Mouse (Mus musculus) midbrain, embryonic 15.5 days (tissue): ENCODE measurements around the gene Ldha. TPM values are rescaled to one million over a fixed set of nuclear protein-coding genes. Genes with fewer than 3 reads are reported as not detected.
"Not testable (repeated sequence)": the region's sequence is repeated elsewhere in the genome, so short reads cannot be mapped to it uniquely, and the experiment has no call there.

Experiments
- ATAC-seq: fragments of 200-750 bp; cut with Nextera tagmentation; replicated peaks from 2 replicates; pipeline ENCODE4 v1.8.0; 2017; ENCODE audit warnings: moderate TSS enrichment
- H3K27ac ChIP-seq: fragments of 300-500 bp; sonication (generic); 2 replicates; pipeline ENCODE4 v1.5.1; 2015; ENCODE audit warnings: mild to moderate bottlenecking, inconsistent platforms
- H3K27me3 ChIP-seq: fragments of 300-500 bp; sonication (generic); replicated peaks from 2 replicates; pipeline ENCODE4 v1.6.1; 2015; ENCODE audit warnings: inconsistent platforms
- H3K36me3 ChIP-seq: fragments of 300-500 bp; sonication (generic); replicated peaks from 2 replicates; pipeline ENCODE4 v1.6.1; 2015; ENCODE audit warnings: inconsistent platforms
- H3K4me1 ChIP-seq: fragments of 300-500 bp; sonication (generic); 2 replicates; pipeline ENCODE4 v1.6.1; 2015; ENCODE audit warnings: inconsistent platforms
- H3K4me2 ChIP-seq: fragments of 300-500 bp; sonication (generic); 2 replicates; pipeline ENCODE4 v1.6.1; 2015; ENCODE audit warnings: inconsistent platforms, mild to moderate bottlenecking, moderate library complexity
- H3K4me3 ChIP-seq: fragments of 300-500 bp; sonication (generic); 2 replicates; pipeline ENCODE4 v1.5.1; 2015; ENCODE audit warnings: mild to moderate bottlenecking, inconsistent platforms
- H3K9ac ChIP-seq: fragments of 300-500 bp; sonication (generic); 2 replicates; pipeline ENCODE4 v1.6.1; 2015; ENCODE audit warnings: mild to moderate bottlenecking, inconsistent platforms
- H3K9me3 ChIP-seq: fragments of 300-500 bp; sonication (generic); 2 replicates; pipeline ENCODE4 v1.6.1; 2016; ENCODE audit warnings: inconsistent platforms
- WGBS: fragments of 180-500 bp; shearing (Covaris S2); methylation state at CpG from one replicate; pipeline ENCODE4 v1.1.7; 2015; ENCODE audit warnings: mixed read lengths; 5-methylcytosine and 5-hydroxymethylcytosine counted together
- polyA plus RNA-seq: library from polyadenylated mRNA; unstranded; fragments of >200 nt; fragmentation: Nextera tagmentation; extraction: Ambion mirVana; gene quantifications from 2 replicates; pipeline ENCODE4 v1.2.1, GENCODE M21; 2015

Ldha gene
- polyA plus RNA-seq, result 522 and 586 TPM in 2 replicates

GRCm38 (mm10) chr7:46840787-46841525 lies at the start of gene Ldha:
Gene Ldha, plus strand, starts transcription at chr7:46841475.
- Histone ChIP-seq H3K27me3 (0 out of 2 replicates have a peak, but pooled peaks cover 4% of the 10 kb centered on the region), H3K36me3 (no peaks in the 10 kb centered on the region), H3K4me2 (no peak within 1 kb of the TSS), H3K4me1 (peaks cover 26% of the 10 kb centered on the region), H3K27ac (no peak within 1 kb of the TSS), H3K4me3 (no peak within 1 kb of the TSS), H3K9me3 (no peaks in the 10 kb centered on the region), H3K9ac (no peak within 1 kb of the TSS)
- ATAC-seq, result no peak
- whole genome bisulfite sequencing, result 31% methylated on average over 6 of the region's 6 CpGs

- peaks cover 36% of the 10 kb centered on the region for H3K4me1 ChIP-seq
- H3K4me2 ChIP-seq, result peak overlapping the region; percentile 77; the same call in 1 of the 2 replicates
- H3K9ac ChIP-seq, result 0 out of 2 replicates have a peak overlapping the region, but pooled peaks have one; percentile 8
- no peak overlapping the region for H3K4me3 ChIP-seq
- H3K9me3 ChIP-seq, result no peaks in the 10 kb centered on the region
- WGBS, result 86% methylated on average over 4 of the region's 4 CpGs
- no peak overlapping the region for H3K27ac ChIP-seq
- ATAC-seq, result no peak
- H3K27me3 ChIP-seq, result no peaks in the 10 kb centered on the region
- H3K36me3 ChIP-seq, result peaks cover 9% of the 10 kb centered on the region
Measured at GRCm38 (mm10) chr7:46793871-46794270, 47.4 kb upstream of the Ldha start.

- Histone ChIP-seq H3K27ac (peak within 1 kb of the TSS; percentile 92), H3K9ac (peak within 1 kb of the TSS; percentile 95), H3K4me2 (peak within 1 kb of the TSS; percentile 93), H3K27me3 (no peaks in the 10 kb centered on the region), H3K36me3 (0 out of 2 replicates have a peak, but pooled peaks cover 2% of the 10 kb centered on the region), H3K9me3 (no peaks in the 10 kb centered on the region), H3K4me1 (peaks cover 36% of the 10 kb centered on the region), H3K4me3 (peak within 1 kb of the TSS; percentile 95)
- peak; percentile 99 for ATAC-seq
- WGBS, result 0% methylated on average over 57 of the region's 75 CpGs
Measured at GRCm38 (mm10) chr7:46795287-46796205, 45.7 kb upstream of the Ldha start, which contains the start of the genes Hps5 and Gtf2h1. Gene Hps5, minus strand, starts transcription at chr7:46796064. Gene Gtf2h1, plus strand, starts transcription at chr7:46796103.

GRCm38 (mm10) chr7:46796206-46796679 lies 45.0 kb upstream of the Ldha start:
- ATAC-seq, result peak; percentile 5
- Histone ChIP-seq H3K4me1 (peaks cover 36% of the 10 kb centered on the region), H3K27me3 (no peaks in the 10 kb centered on the region), H3K4me3 (peak overlapping the region; percentile 95), H3K36me3 (0 out of 2 replicates have a peak, but pooled peaks cover 2% of the 10 kb centered on the region), H3K4me2 (peak overlapping the region; percentile 93), H3K9me3 (no peaks in the 10 kb centered on the region), H3K9ac (peak overlapping the region; percentile 95), H3K27ac (peak overlapping the region; percentile 92)
- under 1% methylated on average over 31 of the region's 31 CpGs for WGBS

GRCm38 (mm10) chr7:46796779-46797178 lies 44.5 kb upstream of the Ldha start:
- WGBS, result 62% methylated on average over 6 of the region's 6 CpGs
- Histone ChIP-seq H3K9me3 (no peaks in the 10 kb centered on the region), H3K4me1 (peaks cover 36% of the 10 kb centered on the region), H3K9ac (peak overlapping the region; percentile 95), H3K27ac (no peak overlapping the region), H3K27me3 (no peaks in the 10 kb centered on the region), H3K4me3 (peak overlapping the region; percentile 95), H3K36me3 (peaks cover 2% of the 10 kb centered on the region; the same call in 1 of the 2 replicates), H3K4me2 (peak overlapping the region; percentile 93)
- no peak for ATAC-seq

GRCm38 (mm10) chr7:46810325-46810724 lies 30.9 kb upstream of the Ldha start:
- no peak for ATAC-seq
- Histone ChIP-seq H3K4me3 (no peak overlapping the region), H3K36me3 (peaks cover 70% of the 10 kb centered on the region), H3K4me2 (no peak overlapping the region), H3K9me3 (no peaks in the 10 kb centered on the region), H3K9ac (no peak overlapping the region), H3K27me3 (no peaks in the 10 kb centered on the region), H3K4me1 (no peaks in the 10 kb centered on the region), H3K27ac (no peak overlapping the region)
- whole genome bisulfite sequencing, result 95% methylated on average over 6 of the region's 6 CpGs

- Histone ChIP-seq H3K4me1 (no peaks in the 10 kb centered on the region), H3K9ac (no peak overlapping the region), H3K36me3 (peaks cover 75% of the 10 kb centered on the region), H3K9me3 (no peaks in the 10 kb centered on the region), H3K27me3 (no peaks in the 10 kb centered on the region), H3K4me3 (no peak overlapping the region), H3K27ac (no peak overlapping the region), H3K4me2 (no peak overlapping the region)
- ATAC-seq, result no peak
- WGBS, result 96% methylated on average over 4 of the region's 4 CpGs
Measured at GRCm38 (mm10) chr7:46814012-46814411, 27.3 kb upstream of the Ldha start.

- H3K4me3 ChIP-seq, H3K27ac ChIP-seq: not testable (repeated sequence)
- peaks cover 53% of the 10 kb centered on the region for H3K36me3 ChIP-seq
Measured at GRCm38 (mm10) chr7:46820876-46821632, 20.2 kb upstream of the Ldha start.

GRCm38 (mm10) chr7:46827046-46827802 lies 14.1 kb upstream of the Ldha start:
- Histone ChIP-seq H3K9ac (no peak overlapping the region), H3K4me3 (no peak overlapping the region), H3K27me3 (no peaks in the 10 kb centered on the region), H3K27ac (no peak overlapping the region), H3K4me1 (no peaks in the 10 kb centered on the region), H3K36me3 (peaks cover 14% of the 10 kb centered on the region), H3K9me3 (no peaks in the 10 kb centered on the region), H3K4me2 (no peak overlapping the region)
- WGBS, result 80% methylated on average over 20 of the region's 20 CpGs
- no peak for ATAC-seq

More at GRCm38 (mm10) chr7:46820876-46821632, 20.2 kb upstream of the Ldha start:
- H3K9me3 ChIP-seq, H3K4me2 ChIP-seq, H3K4me1 ChIP-seq, ATAC-seq, H3K9ac ChIP-seq, H3K27me3 ChIP-seq: not testable (repeated sequence)
- 92% methylated on average over 15 of the region's 15 CpGs for WGBS

GRCm38 (mm10) chr7:46827803-46828184 lies 13.5 kb upstream of the Ldha start:
- Histone ChIP-seq H3K4me3 (no peak overlapping the region), H3K27me3 (no peaks in the 10 kb centered on the region), H3K36me3 (peaks cover 13% of the 10 kb centered on the region), H3K9me3 (no peaks in the 10 kb centered on the region), H3K27ac (no peak overlapping the region), H3K4me2 (no peak overlapping the region), H3K4me1 (no peaks in the 10 kb centered on the region), H3K9ac (no peak overlapping the region)
- no peak for ATAC-seq
- 93% methylated on average over 2 of the region's 2 CpGs for WGBS

GRCm38 (mm10) chr7:46829911-46830310 lies 11.4 kb upstream of the Ldha start:
- no peak overlapping the region for H3K4me2 ChIP-seq
- ATAC-seq, result no peak
- H3K4me1 ChIP-seq, result no peaks in the 10 kb centered on the region
- no peak overlapping the region for H3K9ac ChIP-seq
- no peaks in the 10 kb centered on the region for H3K36me3 ChIP-seq
- H3K27me3 ChIP-seq, result no peaks in the 10 kb centered on the region
- no peak overlapping the region for H3K27ac ChIP-seq
- 93% methylated on average over 12 of the region's 12 CpGs for WGBS
- no peaks in the 10 kb centered on the region for H3K9me3 ChIP-seq
- H3K4me3 ChIP-seq, result no peak overlapping the region
